Comparison of ENCODE assay signal across 8 mouse cellular contexts in the genomic region with DNA sequence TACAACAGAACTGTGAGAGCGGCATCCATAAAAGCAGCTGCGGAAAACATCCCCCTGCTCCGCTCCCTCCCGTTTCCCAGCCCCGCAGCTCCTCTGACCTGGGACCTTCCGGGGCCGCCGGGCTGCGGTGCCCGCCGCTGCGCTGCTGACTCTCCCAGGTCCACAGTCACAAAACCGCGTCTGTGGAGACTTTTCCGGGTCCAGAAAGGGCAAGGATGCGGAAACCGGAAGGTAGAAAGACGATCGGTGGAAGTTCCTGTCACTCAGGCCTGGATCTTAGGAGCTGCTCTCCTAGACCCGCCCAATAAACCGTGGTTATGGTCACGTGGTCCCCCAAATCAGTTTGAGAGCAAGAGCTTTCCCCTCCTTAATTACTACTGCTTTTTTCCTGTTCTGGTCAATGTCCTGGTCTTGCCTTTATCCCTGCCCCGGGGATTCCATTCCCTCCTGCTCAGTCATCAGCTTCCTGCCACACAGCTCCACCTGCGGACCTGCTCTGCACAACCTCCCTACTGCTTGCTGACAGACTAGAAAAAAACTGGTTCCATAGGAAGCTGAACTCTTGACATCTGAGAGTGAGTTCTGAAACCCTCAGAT. TPM values are rescaled to one million over a fixed set of nuclear protein-coding genes. Genes with fewer than 3 reads are reported as not detected.
A peak's percentile ranks its signal among the peaks of the same experiment; 100 is the strongest.
DNase-seq lines count a peak whose midpoint lies in the region; ATAC-seq and TF ChIP-seq lines count a peak whose summit lies in the region.
"Not testable (repeated sequence)": the region's sequence is repeated elsewhere in the genome, so short reads cannot be mapped to it uniquely, and the experiment has no call there.

A gene (minus strand): TSS at position 471 of the 597 bp plus-strand sequence.

- peak within 1 kb of the TSS; percentile 38 for H3K4me3 ChIP-seq in C2C12 (ENCODE audit: insufficient read depth, poor library complexity, severe bottlenecking)
- H3K4me3 ChIP-seq in heart, embryonic 12.5 days = peak within 1 kb of the TSS; percentile 93
- H3K4me3 ChIP-seq in kidney, postnatal 0 days (replicated peaks; ENCODE audit: low read depth, low read length) = peak within 1 kb of the TSS; percentile 61
- peak within 1 kb of the TSS; percentile 73 for H3K4me3 ChIP-seq in liver, adult 2 months (ENCODE audit: insufficient read depth, low read depth, low read length)

- not testable (repeated sequence) for H3K9me3 ChIP-seq in heart, embryonic 12.5 days (replicated peaks); kidney, postnatal 0 days (replicated peaks; ENCODE audit: low read length)

- not testable (repeated sequence) for TF ChIP-seq CTCF in C2C12 (IDR thresholded peaks at IDR 0.05; ENCODE audit: control insufficient read depth, insufficient read depth, insufficient read length); brain, embryonic 14.5 days (IDR thresholded peaks at IDR 0.05; ENCODE audit: borderline replicate concordance, extremely low read depth, insufficient read depth, insufficient read length); liver, adult 2 months (IDR thresholded peaks at IDR 0.05; ENCODE audit: low read depth, low read length)
- peak; percentile 11; the same call in 1 of the 2 replicates for TF ChIP-seq CTCF in kidney, postnatal 0 days (IDR thresholded peaks at IDR 0.05; ENCODE audit: low read depth)

- H3K4me2 ChIP-seq in heart, embryonic 12.5 days = peak within 1 kb of the TSS; percentile 86
- H3K4me2 ChIP-seq in kidney, postnatal 0 days (ENCODE audit: low read length) = peak within 1 kb of the TSS; percentile 68

- whole genome bisulfite sequencing in heart, embryonic 12.5 days = under 1% methylated on average over 24 of the region's 24 CpGs
- 1% methylated on average over 24 of the region's 24 CpGs for WGBS in kidney, postnatal 0 days
- 1% methylated on average over 24 of the region's 24 CpGs for WGBS in liver, adult 2 months

- H3K4me1 ChIP-seq in heart, embryonic 12.5 days (replicated peaks); kidney, postnatal 0 days (replicated peaks; ENCODE audit: insufficient read depth, low read length); liver, adult 2 months (ENCODE audit: control insufficient read depth, insufficient read depth, low read length): not testable (repeated sequence)

- ATAC-seq in erythroid progenitor cell, adult 5-6 weeks (replicated peaks; ENCODE audit: low FRiP score, poor library complexity, severe bottlenecking) = peak; percentile 52
- peak; percentile 93 for ATAC-seq in heart, embryonic 12.5 days (ENCODE audit: insufficient number of reproducible peaks, low FRiP score)
- ATAC-seq in kidney, postnatal 0 days (replicated peaks; ENCODE audit: low FRiP score, low read depth) = peak; percentile 99
- ATAC-seq in monocyte, adult 5-6 weeks (replicated peaks; ENCODE audit: insufficient number of reproducible peaks, low FRiP score, low TSS enrichment, poor library complexity, severe bottlenecking) = peak; percentile 90

- H3K27ac ChIP-seq in heart, embryonic 12.5 days (ENCODE audit: poor library complexity, severe bottlenecking) = 0 out of 2 replicates have a peak within 1 kb of the TSS, but pooled peaks have one; percentile 2
- peak within 1 kb of the TSS; percentile 50; the same call in 1 of the 2 replicates for H3K27ac ChIP-seq in kidney, postnatal 0 days
- H3K27ac ChIP-seq in liver, adult 2 months (replicated peaks; ENCODE audit: insufficient read depth, low read depth, low read length) = not testable (repeated sequence)

- H3K9ac ChIP-seq in heart, embryonic 12.5 days = peak within 1 kb of the TSS; percentile 85
- peak within 1 kb of the TSS; percentile 72 for H3K9ac ChIP-seq in kidney, postnatal 0 days (ENCODE audit: low read depth, low read length)
- H3K9ac ChIP-seq in liver, adult 2 months (ENCODE audit: low read depth, low read length) = peak within 1 kb of the TSS; percentile 57

- TF ChIP-seq POLR2A in brain, embryonic 14.5 days (IDR thresholded peaks at IDR 0.05; ENCODE audit: borderline replicate concordance, extremely low read depth, insufficient read depth, insufficient read length, poor library complexity, severe bottlenecking) = not testable (repeated sequence)
- 0 out of 2 replicates have a peak, but pooled peaks have one; percentile 14 for TF ChIP-seq POLR2A in liver, adult 2 months (IDR thresholded peaks at IDR 0.05; ENCODE audit: extremely low read depth, insufficient read depth, low read length)

- H3K27me3 ChIP-seq in C2C12 (ENCODE audit: control insufficient read depth, insufficient read depth, insufficient read length); heart, embryonic 12.5 days (replicated peaks); kidney, postnatal 0 days (ENCODE audit: insufficient read depth, low read length); liver, adult 2 months (ENCODE audit: control insufficient read depth, insufficient read depth, low read length); splenic B cell, adult 2 months (ENCODE audit: control insufficient read depth, insufficient read depth, low read length, poor library complexity, severe bottlenecking): not testable (repeated sequence)

- peak; percentile 84 for DNase-seq in brain, embryonic 14.5 days (ENCODE audit: low read depth)
- peak; percentile 82 for DNase-seq in kidney, postnatal 0 days (ENCODE audit: low spot score)
- peak; percentile 74 for DNase-seq in liver, adult 2 months (ENCODE audit: extremely low read depth, low read depth, low spot score)
- peak; percentile 44 for DNase-seq in splenic B cell, adult 2 months (ENCODE audit: low read depth, low spot score)

- not testable (repeated sequence) for H3K79me3 ChIP-seq in C2C12 (ENCODE audit: low read depth)

- not testable (repeated sequence) for H3K36me3 ChIP-seq in C2C12 (ENCODE audit: control insufficient read depth, insufficient read depth); heart, embryonic 12.5 days; kidney, postnatal 0 days (ENCODE audit: insufficient read depth, low read length); liver, adult 2 months (ENCODE audit: control insufficient read depth, insufficient read depth, low read length); splenic B cell, adult 2 months (ENCODE audit: control insufficient read depth, insufficient read depth, low read length, poor library complexity, severe bottlenecking)

- peak within 1 kb of the TSS; percentile 32 for H3ac ChIP-seq in C2C12 (ENCODE audit: control insufficient read depth, insufficient read length, low read depth)

- H3K79me2 ChIP-seq in C2C12 (ENCODE audit: control insufficient read depth, insufficient read depth); liver, adult 2 months (ENCODE audit: control insufficient read depth, insufficient read depth, low read length): not testable (repeated sequence)

TF ChIP-seq in C2C12, 6 proteins besides CTCF, POLR2A, EP300 and RAD21:
- peak; percentile 89 for TF ChIP-seq USF1 (IDR thresholded peaks at IDR 0.05; ENCODE audit: low read depth)

RNA-seq across cellular contexts. Expression of the gene that starts here (rescaled TPM):
- 0.74 TPM for polyA plus RNA-seq in C2C12 (2012; fragmentation: generic; extraction: Trizol)
- 4.2 and 5.6 TPM in 2 replicates for polyA plus RNA-seq in brain, embryonic 14.5 days (2012; rRNA removed)
- 1.4 and 5.4 TPM in 2 replicates for total RNA-seq in erythroid progenitor cell, adult 5-6 weeks (2015; ENCODE audit: low replicate concordance)
- 4.6 TPM in 1 of 2 replicates, not detected in the other for total RNA-seq in erythroid progenitor cell, adult 5-6 weeks (2017; ENCODE audit: low replicate concordance)
- polyA plus RNA-seq in heart, embryonic 12.5 days (2016; fragmentation: Nextera tagmentation; extraction: Ambion mirVana) = 4.0 and 5.2 TPM in 2 replicates
- polyA plus RNA-seq in kidney, postnatal 0 days (2015; fragmentation: Nextera tagmentation; extraction: Ambion mirVana) = 8.0 and 9.6 TPM in 2 replicates
- total RNA-seq in liver, adult 2 months (2014; rRNA removed) = 4.0 and 4.8 TPM in 2 replicates
- 0.19 and 0.32 TPM in 2 replicates for polyA plus RNA-seq in liver, adult 2 months (2012; rRNA removed)
- 17.9 to 26.0 TPM (median 18.1 TPM) in 3 replicates for total RNA-seq in monocyte, adult 5-6 weeks (2017)

Comparison
In these comparisons a context has a peak if more than half of its experiments do, and no peak if none do; other contexts are left out.
1. H3K4me3 ChIP-seq: peak in every context shown above with its lines; median percentile 93 in heart, embryonic 12.5 days; 73 in liver, adult 2 months; 61 in kidney, postnatal 0 days; 38 in C2C12.